Mouse (Mus musculus) T-helper 2 cell (primary cell): ENCODE data around the gene Cfap126.
"Not testable (repeated sequence)": the region's sequence is repeated elsewhere in the genome, so short reads cannot be mapped to it uniquely, and the experiment has no call there.

Source experiments
- in situ Hi-C: fragments of 300-600 bp; cut with MboI, MseI; formaldehyde crosslinking; loops from one replicate; pipeline ENCODE4 v1.15.1; 2025; ENCODE audit warnings: high pct_unique_total_duplicates

Cfap126 gene

DNA sequence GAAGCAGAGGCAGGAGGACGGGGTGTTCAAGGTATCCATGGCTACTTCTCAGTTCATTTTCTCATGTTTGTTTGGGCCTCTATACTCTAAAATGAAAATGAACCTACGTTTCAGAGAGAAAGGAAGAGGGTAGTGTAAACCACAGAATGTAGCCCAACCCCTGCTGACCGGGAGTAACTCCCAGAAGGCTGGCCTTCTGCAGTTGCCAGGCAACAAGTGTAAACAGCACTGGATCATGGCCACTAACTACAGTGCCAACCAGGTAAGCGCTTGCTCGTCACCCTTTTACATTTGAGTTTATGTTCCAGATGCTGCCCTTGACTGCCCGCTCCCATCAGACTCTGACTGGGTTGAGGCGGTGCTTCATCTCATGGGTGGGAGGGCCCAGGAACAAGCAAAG lies 9.2 kb downstream of the Cfap126 start:
- in situ Hi-C loops: no loop called here

DNA sequence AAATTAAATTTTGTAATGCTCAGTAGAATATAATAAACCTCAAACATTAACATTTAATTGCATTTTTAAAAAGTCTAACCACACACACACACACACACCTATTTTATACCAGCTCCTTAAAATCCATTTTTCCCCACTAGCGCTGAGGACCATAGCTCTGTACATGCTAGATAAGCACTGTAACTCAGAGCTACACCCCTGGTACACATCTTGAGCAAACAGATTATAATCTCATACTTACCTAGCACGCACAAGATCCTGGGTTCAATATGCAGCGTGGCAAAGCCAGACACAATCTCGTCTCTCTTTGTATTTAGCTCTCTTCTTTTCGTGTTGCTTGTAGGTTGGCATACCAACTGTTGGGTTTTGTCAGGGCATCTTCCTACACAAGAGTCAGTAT lies 10.7 kb downstream of the Cfap126 start:
- in situ Hi-C loops: no loop called here

DNA sequence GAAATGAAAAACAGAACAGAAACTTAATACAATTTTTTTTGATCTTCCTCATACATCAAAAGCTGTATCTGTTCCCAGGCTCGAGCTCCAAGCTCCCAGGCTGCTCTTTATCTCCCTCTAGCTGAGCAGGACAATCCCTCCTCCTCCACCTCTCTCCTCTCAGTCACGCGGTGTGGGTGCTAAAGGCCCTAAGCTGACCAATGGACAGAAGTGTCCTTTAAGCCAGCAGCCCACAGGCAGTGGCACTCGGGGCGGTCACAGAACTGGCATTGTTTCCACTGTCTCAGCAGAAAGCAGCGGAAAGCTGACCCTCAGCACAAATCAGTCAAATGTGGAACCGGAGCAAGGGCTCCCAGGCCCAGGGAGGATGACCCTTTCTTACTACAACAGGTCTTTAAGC lies 15.5 kb downstream of the Cfap126 start:
- in situ Hi-C loops: no loop called here

DNA sequence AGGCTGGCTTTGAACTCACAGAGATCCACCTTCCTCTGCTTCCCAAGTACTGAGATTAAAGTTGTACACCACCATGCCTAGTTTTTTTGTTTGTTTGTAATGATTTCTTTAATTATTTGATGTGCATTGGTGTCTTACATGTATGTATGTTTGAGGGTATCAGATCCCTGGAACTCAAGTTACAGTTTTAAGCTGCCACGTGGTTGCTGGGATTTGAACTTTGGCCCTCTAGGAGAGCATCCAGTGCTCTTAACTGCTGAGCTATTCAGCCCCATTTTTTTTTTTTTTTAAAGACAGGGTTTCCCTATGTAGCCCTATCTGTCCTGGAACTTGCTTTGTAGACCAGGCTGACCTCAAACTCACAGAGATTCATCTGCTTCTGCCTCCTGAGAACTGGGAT lies 17.3 kb downstream of the Cfap126 start:
- in situ Hi-C loops: loop anchor here (5.0 kb wide), 1 partner anchor 751 kb away; no protein-coding TSS in a partner anchor

DNA sequence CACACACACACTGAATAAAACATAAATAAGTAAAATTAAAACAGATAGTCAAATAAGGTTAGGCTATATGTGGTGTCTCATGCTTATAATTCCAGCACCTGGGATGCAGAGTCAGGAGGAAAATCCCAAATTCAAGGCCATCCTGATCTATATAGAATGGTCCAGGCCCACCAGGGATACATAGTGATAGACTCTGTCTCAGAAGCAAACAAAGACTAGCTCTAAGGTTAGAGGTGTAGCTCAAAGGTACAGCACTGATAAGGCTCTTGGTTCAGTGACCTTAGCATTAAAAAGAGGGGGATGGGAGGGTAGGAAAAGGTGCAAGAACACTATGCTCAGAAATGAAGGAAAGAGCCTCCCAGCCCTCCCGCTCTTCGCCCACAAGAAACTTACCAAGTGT lies 21.9 kb downstream of the Cfap126 start:
- in situ Hi-C loops: loop anchor here (5.0 kb wide), 1 partner anchor 82 kb away; no protein-coding TSS in a partner anchor

DNA sequence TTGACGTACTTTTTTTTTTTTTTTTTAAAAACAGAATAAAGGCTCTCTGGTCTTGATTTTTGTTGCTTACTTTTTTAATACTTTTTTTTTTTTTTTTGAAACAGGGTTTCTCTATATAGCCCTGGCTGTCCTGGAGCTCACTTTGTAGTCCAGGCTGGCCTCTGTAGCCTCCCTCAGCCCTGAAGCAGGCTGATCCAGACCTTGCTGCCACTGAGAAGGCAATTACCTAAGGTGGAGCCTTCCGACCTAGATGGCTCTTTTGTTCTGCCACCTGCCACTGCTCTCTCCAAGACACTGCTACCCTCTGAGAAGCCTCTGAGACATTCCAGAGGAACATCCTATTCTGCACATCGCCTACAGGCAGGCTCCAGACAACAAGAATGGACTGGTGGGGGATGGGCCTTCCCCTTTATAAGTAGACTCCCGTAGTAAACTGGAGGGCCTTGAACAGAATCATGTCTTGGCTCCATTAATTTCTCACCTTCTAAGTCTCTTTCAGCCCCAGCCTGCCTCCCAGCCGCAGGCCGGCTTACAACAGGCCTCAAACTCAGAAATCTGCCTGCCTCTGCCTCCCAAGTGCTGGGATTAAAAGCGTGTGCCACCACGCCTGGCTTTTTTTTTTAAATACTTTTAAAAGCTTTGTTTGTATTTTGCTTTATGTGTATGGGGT lies 23.9 kb downstream of the Cfap126 start:
- in situ Hi-C loops: loop anchor here (5.0 kb wide), 1 partner anchor 80 kb away; no protein-coding TSS in a partner anchor

DNA sequence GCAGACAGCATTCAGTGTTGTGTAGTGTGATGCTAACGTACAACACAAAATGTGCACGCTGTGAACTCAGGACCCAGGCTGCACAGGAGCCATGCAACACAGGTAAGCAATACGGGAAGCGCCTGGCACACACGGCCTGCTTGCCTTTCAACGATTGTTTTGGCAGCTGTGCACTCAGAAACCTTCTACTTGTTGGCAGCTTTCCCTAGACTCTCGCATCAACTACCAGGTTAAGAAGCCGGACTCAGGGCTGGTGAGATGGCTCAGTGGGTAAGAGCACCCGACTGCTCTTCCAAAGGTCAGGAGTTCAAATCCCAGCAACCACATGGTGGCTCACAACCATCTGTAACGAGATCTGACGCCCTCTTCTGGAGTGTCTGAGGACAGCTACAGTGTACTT lies 29.3 kb downstream of the Cfap126 start:
- in situ Hi-C loops: not testable (repeated sequence)

DNA sequence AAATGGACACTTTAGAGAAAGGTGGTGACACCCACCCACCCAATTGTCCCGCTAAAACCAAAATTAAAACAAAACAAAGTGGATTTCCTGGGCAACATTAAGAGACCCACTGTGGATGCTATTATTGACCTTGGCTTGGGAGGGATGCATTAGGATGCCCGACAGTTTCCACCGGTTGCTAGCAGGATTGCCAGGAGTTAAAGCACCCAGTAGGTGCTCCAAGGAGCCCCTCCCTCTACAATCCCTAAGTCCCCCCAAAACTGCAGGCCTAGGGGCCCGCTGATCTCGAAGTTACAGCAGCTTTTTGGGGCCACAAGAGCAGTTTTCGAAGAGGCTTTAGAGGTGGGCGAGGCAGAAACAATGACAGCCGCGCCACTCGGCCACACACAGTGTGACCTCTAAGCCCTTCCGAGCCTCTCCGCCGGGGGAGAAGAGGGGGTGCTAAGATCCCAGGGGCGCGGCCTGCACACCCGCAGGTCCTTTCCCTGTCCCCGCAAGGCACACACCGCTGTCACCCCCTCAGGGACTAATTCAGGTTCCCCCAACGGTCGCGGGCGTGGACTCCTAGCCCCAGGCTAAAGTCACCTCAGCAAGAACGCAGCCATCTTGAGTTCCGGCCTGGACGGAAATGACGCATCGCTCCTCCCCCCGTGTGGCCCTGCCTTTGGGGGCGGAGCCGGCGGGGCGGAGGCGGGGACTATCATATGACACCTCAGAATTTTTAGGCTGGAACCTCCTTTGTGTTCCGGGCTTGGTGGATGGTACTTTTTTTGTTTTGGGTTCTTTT lies 36.4 kb downstream of the Cfap126 start, which contains the start of the genes Sdhc and Mpz:
Sdhc (minus strand) TSS at position 630 of the 787 bp plus-strand sequence.
Mpz (plus strand) TSS at position 738 of the 787 bp plus-strand sequence.
- in situ Hi-C loops: no loop called here

DNA sequence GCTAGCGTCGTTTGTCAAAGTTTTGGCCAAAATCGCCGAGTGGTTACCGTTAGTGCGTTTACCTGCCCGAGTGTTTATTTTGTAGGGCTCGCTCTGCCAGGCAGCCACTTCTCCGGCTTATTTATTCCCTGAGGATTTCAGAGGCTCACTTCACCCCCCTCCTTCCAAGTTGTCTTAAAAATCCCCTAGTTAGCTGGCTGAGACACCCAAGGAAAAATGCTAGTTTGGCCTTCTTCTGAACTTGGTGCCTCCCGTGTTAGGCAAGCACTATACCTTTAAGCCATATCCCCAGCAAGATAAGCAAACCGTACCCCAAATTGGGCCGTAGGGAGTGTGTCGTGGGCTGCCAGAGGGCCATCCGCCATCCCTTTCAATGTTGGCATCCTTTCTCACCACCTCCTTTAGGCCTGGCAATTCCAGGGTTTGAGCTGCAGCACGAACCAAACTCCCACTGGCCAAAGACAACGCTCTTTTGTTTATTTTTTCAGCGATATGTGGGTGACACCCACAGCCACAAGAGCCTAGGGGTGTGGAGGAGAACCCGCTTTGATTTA lies 37.2 kb downstream of the Cfap126 start:
- in situ Hi-C loops: no loop called here

DNA sequence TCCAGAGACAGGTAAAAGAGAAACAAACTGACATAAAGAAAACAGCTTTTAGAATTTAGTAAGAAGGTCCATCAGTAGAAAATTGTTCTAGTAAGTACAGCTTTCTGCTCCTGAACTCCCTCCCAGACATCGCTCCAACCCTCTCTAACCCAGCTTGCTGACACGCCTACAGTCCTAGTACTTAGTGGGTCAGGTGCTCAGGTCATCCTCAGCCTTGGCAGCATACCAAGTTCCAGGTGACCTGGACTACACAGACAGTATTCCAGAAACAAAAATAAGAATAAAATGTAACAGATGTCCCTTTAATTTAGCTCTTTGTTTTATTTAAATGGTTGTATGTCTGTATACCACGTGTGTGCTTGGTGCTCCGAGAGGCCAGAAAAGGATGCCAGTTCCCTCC lies 38.2 kb downstream of the Cfap126 start:
- in situ Hi-C loops: no loop called here

DNA sequence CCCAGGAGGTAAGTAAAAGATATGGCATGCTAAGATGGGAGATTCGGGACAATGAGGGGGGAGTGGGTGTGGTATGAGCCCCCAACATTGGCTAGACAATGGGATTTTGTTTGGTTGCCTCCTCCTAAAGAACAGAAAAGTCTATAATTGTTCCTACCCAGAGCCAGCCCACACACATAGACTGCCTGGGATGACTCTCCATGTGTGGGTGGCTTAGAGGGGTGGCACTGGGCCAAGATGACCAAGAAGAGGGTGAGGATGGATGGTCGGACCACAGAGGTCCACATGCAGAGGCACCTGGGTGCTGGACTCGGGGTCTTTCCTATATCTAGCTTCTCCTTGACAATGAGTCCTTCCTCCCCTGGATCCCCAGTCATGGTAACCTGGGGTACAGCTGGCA lies 42.9 kb downstream of the Cfap126 start:
- in situ Hi-C loops: no loop called here

DNA sequence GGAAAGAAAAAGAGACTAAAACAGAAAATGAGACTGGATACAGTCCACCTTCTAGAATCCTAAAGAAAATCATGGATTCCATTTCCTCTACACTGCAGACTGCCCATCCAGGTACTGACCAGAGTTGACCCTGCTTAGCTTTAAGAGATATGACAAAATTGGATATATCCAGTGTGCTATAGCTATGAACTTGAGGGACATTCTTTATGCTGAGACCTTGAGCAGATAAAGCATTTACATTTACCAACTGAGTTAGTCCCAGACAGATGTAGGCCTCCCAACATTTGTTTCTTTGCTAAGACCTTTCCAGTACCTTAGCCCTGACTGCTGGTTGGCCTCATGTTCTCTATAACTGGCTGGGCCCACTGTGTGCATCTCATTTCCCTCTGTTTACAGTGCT lies 44.2 kb downstream of the Cfap126 start:
- in situ Hi-C loops: no loop called here

DNA sequence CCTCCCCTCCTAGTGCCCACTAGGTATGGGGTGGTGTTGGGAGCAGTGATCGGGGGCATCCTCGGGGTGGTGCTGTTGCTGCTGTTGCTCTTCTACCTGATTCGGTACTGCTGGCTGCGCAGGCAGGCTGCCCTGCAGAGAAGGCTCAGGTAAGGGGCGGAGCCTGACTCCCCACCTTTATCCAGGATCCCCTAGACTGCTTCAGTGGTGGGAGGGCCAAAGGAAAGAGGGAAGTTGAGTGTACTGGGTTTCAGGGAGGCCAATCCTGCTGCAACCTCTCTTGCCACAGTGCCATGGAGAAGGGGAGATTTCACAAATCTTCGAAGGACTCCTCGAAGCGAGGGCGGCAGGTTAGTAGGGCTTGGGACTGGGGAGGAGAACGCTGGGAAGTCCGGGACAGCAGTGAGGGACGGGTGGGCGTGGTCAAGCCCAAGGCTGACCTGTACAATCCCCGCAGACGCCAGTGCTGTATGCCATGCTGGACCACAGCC lies 45.8 kb downstream of the Cfap126 start:
- in situ Hi-C loops: no loop called here

DNA sequence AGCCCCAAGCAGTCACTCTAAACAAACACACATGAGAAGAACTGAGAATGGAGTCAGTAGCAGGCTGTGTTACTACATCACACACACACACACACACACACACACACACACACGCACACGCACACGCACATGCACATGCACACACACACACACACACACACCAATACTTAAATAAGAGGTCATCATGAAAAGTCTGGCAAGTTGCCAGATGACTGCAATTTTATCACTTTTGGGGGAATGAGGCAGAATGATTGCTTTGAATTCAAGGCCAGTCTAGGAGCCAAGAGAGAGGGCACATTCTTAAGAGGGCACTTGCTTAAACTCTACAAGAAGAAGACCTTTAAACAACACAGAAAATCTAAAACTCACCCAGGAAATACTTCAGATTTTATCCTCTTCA lies 48.8 kb downstream of the Cfap126 start:
- in situ Hi-C loops: no loop called here

DNA sequence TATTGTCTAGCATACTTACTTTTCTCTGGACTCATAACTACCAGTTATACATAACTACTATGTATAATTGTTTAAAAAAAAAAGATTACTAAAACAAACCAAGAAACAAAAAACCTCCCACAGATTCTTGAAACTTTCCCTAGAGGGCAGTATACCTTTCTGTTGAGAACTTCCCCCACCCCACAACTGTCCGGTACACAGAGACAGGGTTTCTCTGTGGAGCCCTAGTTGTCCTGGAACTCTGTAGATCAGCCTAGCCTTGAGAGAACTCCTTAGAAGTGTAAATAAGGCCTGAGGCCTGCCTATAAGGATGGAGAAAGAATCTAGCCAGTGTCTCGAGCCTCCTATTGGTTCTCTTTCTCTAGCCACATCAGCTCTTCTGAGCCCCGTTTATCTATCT lies 50.5 kb downstream of the Cfap126 start:
- in situ Hi-C loops: no loop called here

DNA sequence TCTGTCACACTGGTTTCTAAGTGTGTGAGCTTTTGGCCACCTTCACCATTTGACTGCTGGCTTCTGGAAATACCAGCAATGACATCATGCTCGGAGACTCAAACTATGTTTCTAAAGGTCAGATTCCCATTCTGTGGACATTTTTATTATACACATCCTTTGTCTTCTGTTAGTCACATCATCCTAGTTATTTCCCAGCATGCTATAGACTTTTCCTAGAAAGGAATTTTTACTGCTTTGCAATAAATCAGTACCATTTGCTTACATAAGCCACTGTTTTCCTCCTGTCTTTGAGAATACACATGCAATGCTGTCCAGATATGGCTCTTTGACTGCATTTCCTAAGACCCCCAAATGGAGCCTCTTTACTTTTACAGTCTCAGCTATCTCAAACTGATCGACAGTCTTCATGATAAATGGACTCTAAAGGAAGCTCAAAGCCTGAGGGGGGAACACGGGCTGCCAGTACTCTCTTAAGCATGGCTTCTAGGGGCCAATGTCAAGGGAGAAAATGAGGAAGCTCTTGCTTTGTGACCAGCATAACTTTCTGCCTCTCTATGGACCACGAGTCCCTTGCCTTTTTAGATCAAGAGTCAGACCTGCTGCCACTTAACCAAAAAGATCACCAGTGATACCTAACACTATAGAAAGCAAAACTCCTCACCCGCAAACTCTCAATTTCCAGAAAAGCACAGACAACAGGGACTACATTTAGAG lies 52.1 kb downstream of the Cfap126 start:
- in situ Hi-C loops: no loop called here

DNA sequence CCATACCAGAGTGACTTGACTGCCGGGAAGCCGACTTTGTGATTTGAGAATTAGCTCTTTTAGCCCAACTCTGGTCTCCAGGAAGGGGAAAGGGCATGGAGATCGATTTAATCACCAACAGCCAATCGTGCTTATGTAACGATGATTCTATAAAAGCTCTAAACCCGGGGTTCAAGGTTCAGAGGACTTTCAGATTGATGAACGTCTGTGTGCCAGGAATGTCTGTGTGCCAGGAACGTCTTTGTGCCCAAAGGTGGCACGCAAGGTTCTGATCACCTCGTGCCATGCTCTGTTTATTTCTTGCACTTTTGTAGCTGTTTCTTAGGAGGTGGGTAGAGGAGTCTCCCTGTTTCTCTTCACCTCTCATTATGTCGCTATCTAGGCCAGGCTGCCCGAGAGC lies 55.2 kb downstream of the Cfap126 start:
- in situ Hi-C loops: no loop called here

DNA sequence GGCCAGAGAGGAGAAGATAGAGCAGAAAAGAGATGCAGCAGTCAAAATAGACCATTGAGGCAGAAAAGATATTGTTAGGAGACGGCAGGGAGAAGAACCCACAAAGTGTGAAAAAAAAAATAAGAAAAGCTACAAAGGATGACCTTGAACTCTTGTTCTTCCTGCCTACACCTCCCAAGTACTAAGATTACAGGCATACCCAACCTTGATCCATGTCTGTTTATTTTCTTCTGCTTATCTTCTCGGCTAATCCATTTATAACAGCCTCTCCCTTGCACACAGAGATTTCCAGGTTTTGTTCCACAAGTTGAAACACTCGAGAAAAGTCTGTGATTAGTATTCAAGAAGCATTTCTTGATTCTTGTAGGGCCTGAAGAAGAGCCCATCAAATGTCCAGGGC lies 56.2 kb downstream of the Cfap126 start:
- in situ Hi-C loops: no loop called here

DNA sequence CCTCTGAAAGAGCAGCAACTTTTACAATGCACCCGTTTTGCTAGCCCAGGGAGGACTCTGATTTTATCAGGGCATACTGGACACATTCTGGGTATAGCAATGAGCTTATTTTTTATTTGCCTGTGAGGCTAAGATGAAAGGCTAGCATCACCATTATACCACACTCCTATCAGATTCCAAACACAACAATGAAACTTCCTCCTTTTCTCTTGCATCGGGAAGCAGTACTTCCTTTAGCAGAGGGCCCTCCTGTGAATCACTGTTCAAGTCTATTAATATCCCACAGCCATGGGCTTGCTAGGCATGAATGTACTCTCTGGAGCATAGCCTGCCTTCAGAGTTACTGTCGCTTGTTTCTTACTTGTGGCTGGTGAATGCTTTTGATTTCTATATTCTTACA lies 57.4 kb downstream of the Cfap126 start:
- in situ Hi-C loops: no loop called here

DNA sequence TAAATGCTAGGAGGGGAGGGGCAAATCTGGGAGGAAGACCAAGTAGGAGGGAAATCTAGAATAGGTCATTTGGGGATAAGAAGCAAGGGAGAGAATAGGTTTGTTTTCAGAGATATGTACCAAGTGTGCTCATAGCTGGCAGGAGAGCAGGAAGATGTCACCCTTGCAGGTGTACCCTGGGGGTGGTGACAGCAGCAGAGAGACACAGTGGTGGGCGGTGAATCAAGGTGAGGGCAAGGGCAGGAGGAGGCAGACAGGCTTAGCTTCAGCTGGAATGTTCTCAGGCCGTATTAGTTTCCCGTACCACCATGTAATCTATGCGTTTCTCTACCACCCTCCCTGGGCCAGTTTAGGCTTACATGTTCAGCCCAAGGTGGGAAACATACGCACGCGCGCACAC lies 59.1 kb downstream of the Cfap126 start:
- in situ Hi-C loops: no loop called here
